Mouse (Mus musculus): ENCODE measurements at regions not wholly inside any gene's neighbourhood (a gene's known extent, or its start where the extent isn't known, plus 50 kb on each side); places are given as distances from the start of the nearest gene placed in this dataset.
"Not testable (repeated sequence)": the region's sequence is repeated elsewhere in the genome, so short reads cannot be mapped to it uniquely, and the experiment has no call there.

DNA sequence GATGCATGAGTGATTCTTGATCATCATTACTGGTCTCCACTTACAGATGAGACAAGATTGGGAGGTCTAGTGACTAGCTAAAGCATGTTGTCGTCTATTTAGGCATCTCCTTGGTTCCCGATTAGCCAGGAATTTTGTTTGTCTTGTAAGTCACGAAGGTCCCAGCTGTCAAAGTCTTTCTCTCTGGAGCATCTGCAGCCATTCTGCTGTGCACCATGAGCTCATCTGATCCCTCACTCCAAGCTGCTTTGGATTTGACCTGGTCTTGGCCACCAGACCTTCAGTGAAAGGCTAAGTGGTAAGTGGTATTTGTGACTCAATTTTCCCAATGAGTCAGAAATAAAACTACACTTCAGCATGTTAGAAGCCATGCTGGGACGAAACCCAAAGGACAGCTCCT is 53.3 kb upstream of the Creb5 start:
- DNase-seq, result no peak

DNA sequence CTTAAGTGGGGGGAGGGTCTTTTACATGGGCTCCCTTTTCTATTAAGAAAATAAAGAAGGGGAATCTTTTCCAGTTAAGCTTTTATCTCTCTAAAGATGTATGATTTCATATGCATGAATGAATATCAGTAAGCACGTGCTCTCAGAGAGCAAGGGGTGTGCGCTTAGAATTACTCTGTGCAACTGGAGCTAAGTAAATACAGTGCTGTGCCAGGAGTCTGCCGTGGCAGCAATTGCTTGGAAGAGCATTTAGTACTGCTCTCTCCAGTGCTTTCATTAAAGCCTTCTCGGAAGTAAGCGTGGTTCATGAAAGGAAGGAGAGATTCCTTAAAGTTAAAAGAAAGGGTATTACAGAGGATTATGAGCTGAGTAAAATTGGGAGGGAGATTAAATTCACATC is 54.5 kb upstream of the Creb5 start:
- no peak for DNase-seq

- no peak for DNase-seq
These were observed 57.7 kb upstream of the Creb5 start for GRCm38 (mm10) chr6:53229350-53229749.

DNA sequence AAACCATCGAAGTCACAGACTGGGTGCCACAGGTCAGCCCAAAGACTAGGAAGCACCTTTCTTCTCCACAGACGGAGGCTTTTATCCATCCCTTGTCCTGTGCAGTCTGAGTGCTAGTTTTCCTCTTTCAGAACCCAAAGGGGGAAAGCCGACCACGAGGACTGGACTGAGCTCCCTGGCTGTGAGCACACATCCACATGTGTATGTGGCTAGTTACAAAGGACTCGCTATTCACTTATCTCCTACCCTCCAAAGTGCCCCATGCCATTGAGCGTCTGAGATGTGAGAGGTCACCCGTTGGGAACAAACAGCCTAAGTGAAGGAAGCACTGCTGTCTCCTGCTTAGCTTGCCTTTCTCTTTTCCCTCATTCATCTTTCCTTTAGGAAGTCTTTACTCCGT is 65.0 kb upstream of the Creb5 start:
- no peak for DNase-seq

- no peak for DNase-seq
These were observed 65.4 kb upstream of the Creb5 start for GRCm38 (mm10) chr6:53221668-53222005.

DNA sequence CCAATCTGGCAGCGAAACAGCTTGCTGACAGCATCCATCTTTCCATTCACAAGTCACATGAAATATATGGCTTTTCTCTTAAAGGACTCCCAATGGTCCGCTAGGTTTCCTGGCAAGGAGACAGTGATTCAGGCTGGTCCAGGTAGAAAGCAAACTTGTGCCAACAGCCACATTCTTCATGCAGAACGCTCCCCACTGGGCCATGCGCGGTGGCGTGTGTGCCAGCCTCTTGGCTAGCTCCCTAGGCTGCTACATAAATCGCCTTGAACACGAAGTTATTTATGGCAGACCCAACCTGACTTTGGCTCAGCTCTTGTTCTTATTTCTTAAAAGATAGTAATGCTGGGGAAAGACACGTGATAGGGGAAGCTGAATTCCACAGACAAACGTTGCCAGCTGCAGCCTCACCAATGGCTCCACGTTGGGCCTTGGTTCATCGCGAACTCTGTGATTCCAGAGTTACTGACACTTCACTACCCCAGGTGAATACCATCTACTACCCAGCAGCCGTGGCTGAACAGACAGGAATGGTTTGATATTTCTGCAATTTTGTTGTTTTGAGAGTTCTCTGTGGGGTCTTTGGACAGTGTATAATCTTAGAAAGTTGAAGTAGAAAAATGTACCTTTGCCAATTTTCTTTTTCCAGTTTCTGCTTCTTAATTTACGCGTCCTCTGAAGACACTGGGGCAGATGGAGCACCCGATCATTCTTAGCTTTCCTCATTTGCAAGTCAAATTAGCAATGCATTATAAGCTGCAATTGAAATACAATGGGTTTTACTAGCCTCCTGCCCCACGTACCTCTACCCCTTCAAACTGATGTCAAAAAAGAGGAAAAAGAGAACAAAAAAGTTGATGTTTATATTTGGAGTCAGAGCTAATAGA is 66.0 kb upstream of the Creb5 start:
- no peak for DNase-seq

GRCm38 (mm10) chr6:53218871-53219286 is 68.2 kb upstream of the Creb5 start:
- no peak for DNase-seq

DNA sequence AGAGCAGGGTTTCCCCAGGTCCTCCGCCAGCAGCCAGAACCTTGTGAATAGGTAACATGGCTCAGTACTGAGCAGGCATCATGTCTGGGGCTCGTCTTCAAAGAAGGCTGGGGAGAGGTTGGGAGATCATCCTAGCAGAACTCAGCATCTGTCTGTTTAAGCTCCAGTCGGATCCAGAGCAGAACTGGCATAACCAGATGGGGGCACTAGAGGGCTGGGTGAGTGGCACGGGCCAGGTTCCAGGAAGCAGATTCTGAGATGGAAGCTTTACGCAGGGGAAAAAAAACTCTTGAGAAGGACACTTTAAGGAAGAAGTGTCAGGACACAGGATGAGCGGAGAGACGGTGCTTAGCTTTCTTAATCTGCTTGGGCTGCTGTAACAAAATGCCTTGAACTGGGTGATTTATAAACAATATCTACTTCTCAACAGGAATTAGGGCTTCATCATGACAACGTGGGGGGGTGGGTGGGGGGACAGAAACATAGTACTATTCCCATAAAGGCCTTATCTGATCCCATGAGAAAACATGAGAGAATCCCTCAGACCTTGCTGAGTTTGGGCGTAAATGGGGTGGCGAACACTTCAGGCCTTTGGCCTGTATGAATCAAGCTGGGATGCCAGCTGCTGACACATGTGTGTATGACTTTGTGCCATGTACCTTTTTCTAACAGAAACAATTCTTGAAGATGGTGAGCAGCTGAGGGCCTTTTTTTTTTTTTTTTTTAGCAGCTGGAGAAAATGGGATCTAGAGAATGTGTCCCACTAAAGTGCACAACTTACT is 69.6 kb upstream of the Creb5 start:
- DNase-seq, result peak; percentile 22

DNA sequence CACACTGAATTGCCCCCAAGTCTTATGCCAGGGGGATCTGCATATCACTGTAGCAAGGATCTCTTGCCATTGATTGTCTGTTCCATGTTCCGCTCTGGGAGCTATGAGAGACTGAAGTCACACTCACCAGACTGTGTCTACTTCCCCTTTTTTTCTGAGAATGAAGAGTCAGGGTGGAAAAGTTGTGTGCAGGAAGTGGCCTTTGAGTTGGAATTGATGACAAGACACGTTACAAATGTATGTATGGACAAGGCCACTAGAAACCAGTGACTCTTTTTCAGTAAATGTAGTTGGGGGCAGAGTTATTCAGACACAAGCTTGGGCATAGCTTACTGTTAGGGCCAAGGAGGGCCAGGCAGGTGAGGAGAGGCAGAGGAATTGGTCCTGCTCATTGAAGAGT is 70.4 kb upstream of the Creb5 start:
- DNase-seq, result no peak

- no peak for DNase-seq
These were observed 75.7 kb upstream of the Creb5 start for GRCm38 (mm10) chr6:53211420-53211819.

GRCm38 (mm10) chr6:53209398-53209797 is 77.7 kb upstream of the Creb5 start:
- no peak for DNase-seq

DNA sequence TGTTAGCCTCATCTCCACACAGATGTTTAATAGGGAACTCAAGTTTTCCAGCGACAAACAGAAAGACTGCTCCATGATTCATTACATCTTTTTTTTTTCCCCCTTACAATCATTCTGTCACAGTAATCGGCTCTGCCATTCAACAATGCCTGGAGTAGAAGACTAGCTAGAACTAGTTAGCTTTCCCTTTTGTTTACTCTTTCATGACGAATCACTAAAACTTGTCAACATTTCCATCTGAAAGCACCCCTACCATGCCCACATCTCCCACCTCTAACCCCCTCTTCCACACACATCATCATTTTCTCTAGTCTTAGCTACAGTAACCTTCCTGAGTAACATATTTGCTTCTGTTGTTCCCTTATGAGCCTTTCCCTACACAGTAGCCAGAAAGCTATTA is 78.6 kb upstream of the Creb5 start:
- DNase-seq, result no peak

- no peak for DNase-seq
These were observed 79.3 kb upstream of the Creb5 start for GRCm38 (mm10) chr6:53207781-53208180.

DNA sequence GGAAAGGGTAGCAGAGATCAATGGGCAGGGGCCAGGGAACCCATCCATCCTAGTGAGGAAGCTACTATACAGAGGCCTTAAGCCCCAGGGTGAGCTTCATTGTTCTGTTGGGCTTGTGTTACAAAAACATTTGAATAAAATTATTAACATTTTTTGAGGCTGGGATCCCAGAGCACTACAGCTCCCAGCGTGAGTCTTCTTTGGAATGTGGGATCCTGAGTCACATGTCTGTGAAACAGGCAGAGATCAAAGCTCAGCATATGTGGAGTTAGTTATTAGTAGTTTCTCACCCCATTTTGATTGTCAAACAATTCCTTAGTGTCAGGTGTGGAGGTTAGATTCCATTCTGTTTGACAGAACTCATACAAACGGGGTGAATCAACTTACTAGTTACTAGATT is 79.7 kb upstream of the Creb5 start:
- DNase-seq, result no peak

GRCm38 (mm10) chr6:53201281-53201956 is 85.7 kb upstream of the Creb5 start:
- DNase-seq, result no peak

DNA sequence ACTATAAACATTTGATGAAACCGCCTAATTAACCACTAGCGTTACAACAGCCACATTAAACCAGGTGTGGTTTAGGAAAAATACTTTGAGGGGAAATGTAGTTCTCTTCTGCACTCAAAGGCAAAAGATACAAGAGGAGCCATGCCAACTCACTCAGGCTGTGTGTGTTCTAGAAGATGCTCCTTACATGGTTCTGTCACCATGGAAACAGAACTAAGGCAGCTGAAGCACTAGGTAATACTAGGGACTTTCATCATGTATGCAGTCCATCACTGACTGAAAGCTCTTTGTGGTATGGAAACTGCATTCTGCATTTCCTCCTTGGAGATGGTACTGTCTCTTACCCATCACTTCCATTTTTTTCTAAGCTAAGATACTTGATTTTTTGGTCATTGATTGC is 87.6 kb upstream of the Creb5 start:
- DNase-seq, result no peak

- not testable (repeated sequence) for DNase-seq
These were observed 104.9 kb upstream of the Creb5 start for GRCm38 (mm10) chr6:53182131-53182530.

DNA sequence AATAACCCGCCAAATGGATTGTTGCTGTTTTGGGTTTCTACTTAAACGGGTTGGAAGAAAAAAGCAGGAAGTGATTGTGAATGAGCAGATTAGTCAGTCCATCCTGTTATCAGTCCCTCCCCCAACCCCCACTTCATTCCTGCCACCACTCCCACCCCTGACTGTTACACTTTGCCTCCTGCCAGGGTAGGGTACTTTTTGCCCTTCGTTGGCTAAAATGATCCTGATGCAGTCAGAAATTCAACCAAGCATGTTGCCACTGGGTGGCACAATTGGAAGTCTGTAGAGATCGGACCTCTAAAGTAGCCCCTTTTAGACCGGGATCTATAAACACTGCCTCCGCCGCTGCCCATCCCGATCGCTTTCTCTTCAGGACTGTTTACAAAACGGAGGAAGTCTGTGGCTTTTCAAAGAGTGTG is 96.0 kb upstream of the Jazf1 start:
- peak; percentile 29 for DNase-seq

DNA sequence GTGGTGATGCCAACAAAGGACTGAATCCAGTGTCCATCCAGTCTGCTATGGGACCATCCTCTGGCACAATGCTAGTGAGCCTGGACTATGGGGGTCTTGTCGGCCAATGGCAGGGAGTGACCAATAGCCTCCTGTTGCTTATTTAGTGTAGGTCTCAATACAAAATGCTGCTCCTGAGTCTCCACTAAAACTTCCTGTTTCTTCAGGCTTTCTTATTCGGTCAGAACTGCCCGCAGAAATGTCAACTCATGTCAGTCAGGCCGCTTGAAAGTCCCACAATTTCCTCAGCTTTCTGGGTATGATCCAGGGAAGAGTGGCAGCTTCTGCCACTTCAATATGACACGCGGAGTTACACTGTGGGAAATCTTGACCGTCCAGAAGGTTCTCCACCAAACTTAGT is 94.7 kb upstream of the Jazf1 start:
- DNase-seq, result no peak

DNA sequence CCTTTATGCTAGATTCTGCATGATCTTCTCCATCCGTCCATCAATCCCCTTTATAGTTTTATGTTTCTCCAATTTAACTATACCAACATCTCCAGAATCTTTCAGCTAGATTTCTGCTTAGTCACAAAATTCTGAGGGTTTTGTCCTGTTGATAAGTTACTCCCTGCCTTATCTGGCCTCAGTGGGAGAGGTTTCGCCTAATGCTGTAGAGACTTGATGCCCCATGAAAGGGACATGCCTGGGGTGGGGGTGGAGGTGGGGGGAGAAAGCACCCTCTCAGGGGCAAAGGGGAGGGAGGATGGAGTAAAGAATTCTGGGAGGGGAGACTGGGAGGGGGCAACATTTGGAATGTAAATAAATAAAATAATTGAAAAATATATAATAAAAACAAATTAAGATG is 93.2 kb upstream of the Jazf1 start:
- DNase-seq, result peak; percentile 31

- no peak for DNase-seq
These were observed 86.2 kb upstream of the Jazf1 start for GRCm38 (mm10) chr6:53154621-53155020.

- no peak for DNase-seq
These were observed 79.0 kb upstream of the Jazf1 start for GRCm38 (mm10) chr6:53147478-53147877.

DNA sequence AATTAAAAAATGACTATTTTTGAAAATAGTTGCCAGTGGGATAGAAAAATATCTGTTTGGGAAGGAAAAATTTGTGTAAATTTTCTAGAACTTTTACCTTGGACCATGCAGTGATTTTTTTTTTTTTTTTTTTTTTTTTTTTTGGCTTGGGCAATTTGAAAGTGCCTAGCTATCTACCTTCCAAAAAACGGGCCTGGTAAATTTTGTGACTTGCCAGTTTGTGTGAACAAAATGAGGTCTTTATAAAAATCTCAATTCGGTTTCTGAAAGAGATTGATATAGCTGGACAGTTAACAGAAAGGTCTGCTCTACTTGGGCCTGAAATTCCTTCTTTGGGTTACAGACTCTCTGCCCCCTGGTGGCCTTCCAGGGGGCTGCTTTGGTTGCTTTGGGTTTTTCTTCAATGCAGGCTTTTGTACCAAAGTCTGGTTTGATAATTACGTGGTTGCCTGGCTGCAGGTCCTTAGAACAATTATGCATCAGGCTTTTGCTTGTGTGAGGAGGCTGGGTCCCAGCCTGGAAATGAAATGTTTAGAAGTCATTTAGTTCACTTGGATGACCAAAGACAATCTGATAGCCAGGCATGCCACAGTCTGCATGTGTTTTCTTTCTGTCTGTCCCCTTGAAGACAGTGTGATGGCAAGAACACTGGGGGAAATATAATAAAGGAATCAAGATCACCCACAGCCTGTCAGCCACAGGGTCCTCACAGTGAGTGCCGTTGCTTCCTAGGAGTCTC is 75.6 kb upstream of the Jazf1 start:
- DNase-seq, result peak; percentile 25
